Mouse (Mus musculus) layer of hippocampus, adult 2 months (tissue): ENCODE measurements around the gene Uba5. TPM values are rescaled to one million over a fixed set of nuclear protein-coding genes. Genes with fewer than 3 reads are reported as not detected.

Source experiments
- DNase-seq, 2 experiments: peaks; one replicate each; pipeline ENCODE4 v3.0.0; 2022; ENCODE audit warnings: low spot score in 2 of 2
- H3K27ac ChIP-seq: fragments of 200-600 bp; 2 replicates; pipeline ENCODE4 v1.8.1; 2022
- H3K4me3 ChIP-seq: fragments of 200-600 bp; 2 replicates; pipeline ENCODE4 v1.8.1; 2022; ENCODE audit warnings: mild to moderate bottlenecking
- CTCF ChIP-seq: fragments of 200-600 bp; conservative IDR thresholded peaks from 2 replicates; pipeline ENCODE4 v1.8.1; 2022; ENCODE audit warnings: antibody characterized with exemption, mild to moderate bottlenecking, moderate library complexity
- long read RNA-seq, 2 experiments: library from polyadenylated mRNA; stranded (forward); transcript quantifications; one replicate each; pipeline ENCODE4 v2.0.0; 2021; ENCODE audit warnings: borderline mapping rate in 2 of 2
- total RNA-seq, 2 experiments: library from RNA; stranded (reverse); gene quantifications; 2 replicates each; pipeline ENCODE4 v1.2.3; 2021

Uba5 gene
- 10 to 100 TPM; 40.3 to 42.7 TPM for total RNA-seq
- long read RNA-seq, experiment 1, transcript Uba5-201 (12 exons, 2,404 nt): major isoform, 29 of 39 reads
- long read RNA-seq, experiment 1, partial matches to known transcripts: 1 of 39 reads
- long read RNA-seq, experiment 1, other reads (novel, unspliced or antisense): 9 of 39 reads
- long read RNA-seq, experiment 2, transcript Uba5-201 (12 exons, 2,404 nt): major isoform, 39 of 41 reads
- long read RNA-seq, experiment 2, partial matches to known transcripts: 1 of 41 reads
- long read RNA-seq, experiment 2, other reads (novel, unspliced or antisense): 1 of 41 reads

GRCm38 (mm10) chr9:104062430-104063243, at the start of gene Uba5:
Gene Uba5 (minus strand): TSS chr9:104063134.
- H3K27ac ChIP-seq: peak within 1 kb of the TSS; percentile 98
- no peak for TF ChIP-seq CTCF
- peak; percentile 47 to 66 for DNase-seq
- peak within 1 kb of the TSS; percentile 73 for H3K4me3 ChIP-seq

- Histone ChIP-seq H3K27ac (no peak overlapping the region), H3K4me3 (no peak overlapping the region)
- DNase-seq: no peak
- TF ChIP-seq CTCF: no peak
These were observed 46.2 kb upstream of the Uba5 start for GRCm38 (mm10) chr9:104109151-104109550.

GRCm38 (mm10) chr9:104108571-104109143, 45.7 kb upstream of the Uba5 start:
- H3K4me3 ChIP-seq: no peak overlapping the region
- DNase-seq: no peak

GRCm38 (mm10) chr9:104107482-104107881, 44.5 kb upstream of the Uba5 start:
- H3K27ac ChIP-seq: no peak overlapping the region
- TF ChIP-seq CTCF: no peak
- H3K4me3 ChIP-seq: no peak overlapping the region
- DNase-seq: no peak

More at GRCm38 (mm10) chr9:104108571-104109143, 45.7 kb upstream of the Uba5 start:
- TF ChIP-seq CTCF: no peak
- H3K27ac ChIP-seq: no peak overlapping the region

GRCm38 (mm10) chr9:104106930-104107329, 44.0 kb upstream of the Uba5 start:
- no peak overlapping the region for H3K27ac ChIP-seq
- TF ChIP-seq CTCF: no peak
- no peak overlapping the region for H3K4me3 ChIP-seq
- no peak for DNase-seq

- TF ChIP-seq CTCF: no peak
- no peak for DNase-seq
- H3K27ac ChIP-seq: no peak overlapping the region
- no peak overlapping the region for H3K4me3 ChIP-seq
These were observed 42.1 kb upstream of the Uba5 start for GRCm38 (mm10) chr9:104104986-104105385.

GRCm38 (mm10) chr9:104102901-104103300, 40.0 kb upstream of the Uba5 start:
- no peak for DNase-seq
- TF ChIP-seq CTCF: no peak
- no peak overlapping the region for H3K4me3 ChIP-seq
- no peak overlapping the region for H3K27ac ChIP-seq

GRCm38 (mm10) chr9:104102301-104102700, 39.4 kb upstream of the Uba5 start:
- no peak for DNase-seq
- Histone ChIP-seq H3K27ac (no peak overlapping the region), H3K4me3 (no peak overlapping the region)
- TF ChIP-seq CTCF: no peak

- Histone ChIP-seq H3K4me3 (no peak overlapping the region), H3K27ac (no peak overlapping the region)
- no peak for DNase-seq
- TF ChIP-seq CTCF: no peak
These were observed 38.5 kb upstream of the Uba5 start for GRCm38 (mm10) chr9:104101458-104101857.

GRCm38 (mm10) chr9:104100822-104101221, 37.9 kb upstream of the Uba5 start:
- TF ChIP-seq CTCF: no peak
- no peak for DNase-seq

GRCm38 (mm10) chr9:104099060-104099459, 36.1 kb upstream of the Uba5 start:
- no peak overlapping the region for H3K27ac ChIP-seq
- no peak for TF ChIP-seq CTCF
- no peak overlapping the region for H3K4me3 ChIP-seq
- DNase-seq: no peak

More at GRCm38 (mm10) chr9:104100822-104101221, 37.9 kb upstream of the Uba5 start:
- H3K4me3 ChIP-seq: no peak overlapping the region
- H3K27ac ChIP-seq: no peak overlapping the region

GRCm38 (mm10) chr9:104098256-104098655, 35.3 kb upstream of the Uba5 start:
- Histone ChIP-seq H3K27ac (no peak overlapping the region), H3K4me3 (no peak overlapping the region)
- no peak for TF ChIP-seq CTCF
- no peak for DNase-seq

- no peak overlapping the region for H3K4me3 ChIP-seq
- no peak for TF ChIP-seq CTCF
These were observed 30.0 kb upstream of the Uba5 start for GRCm38 (mm10) chr9:104092945-104093344.

More at GRCm38 (mm10) chr9:104092945-104093344, 30.0 kb upstream of the Uba5 start:
- DNase-seq: no peak
- no peak overlapping the region for H3K27ac ChIP-seq
